Mouse (Mus musculus) naive thymus-derived CD4-positive, alpha-beta T cell, adult 2 months (primary cell): ENCODE measurements at regions not wholly inside any gene's neighbourhood (a gene's known extent, or its start where the extent isn't known, plus 50 kb on each side); places are given as distances from the start of the nearest gene placed in this dataset.
A peak's percentile ranks its signal among the peaks of the same experiment; 100 is the strongest.

Source experiments
- DNase-seq: peaks from one replicate; pipeline ENCODE4 v3.0.0-alpha.2; 2011; ENCODE audit warnings: low read depth

DNA sequence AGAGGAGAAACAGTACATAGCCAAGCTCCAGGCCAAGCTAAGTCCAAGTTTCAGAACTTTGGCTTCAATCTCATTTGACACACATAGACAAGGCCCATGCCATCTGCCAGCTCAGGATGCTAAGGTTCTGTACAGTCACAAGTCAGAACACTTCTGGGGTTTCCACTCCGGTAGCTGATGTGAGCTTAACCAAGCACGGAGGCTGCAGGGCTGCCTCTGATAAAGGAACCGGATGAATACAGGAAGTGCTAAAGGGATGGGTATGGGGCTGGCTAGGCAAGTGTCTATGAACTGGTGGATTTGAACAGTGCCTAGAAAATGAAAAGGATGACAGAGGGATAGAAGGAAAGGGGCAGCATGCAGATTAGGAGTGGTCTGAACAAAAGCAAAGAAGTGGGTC, 75.4 kb upstream of the Vldlr start:
- DNase-seq, result peak; percentile 4

DNA sequence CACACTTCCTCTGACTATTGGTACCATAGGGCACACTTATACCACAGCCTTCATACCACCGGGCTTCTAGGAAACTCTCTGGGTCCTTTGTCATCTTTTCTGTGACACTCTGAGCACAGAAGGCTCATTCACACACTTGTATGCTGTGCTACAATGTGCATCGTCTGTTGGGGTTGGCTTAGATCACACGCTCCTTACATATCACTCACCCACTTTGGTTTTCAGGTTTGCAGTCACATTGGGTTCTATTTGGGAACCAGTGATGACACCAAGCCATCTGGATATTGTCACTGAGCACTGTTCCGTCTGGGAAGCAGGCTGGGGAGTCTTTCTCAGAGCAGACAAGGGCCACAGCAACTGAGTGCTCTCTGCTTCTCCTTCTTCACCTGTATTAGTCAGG, 74.1 kb upstream of the Vldlr start:
- no peak for DNase-seq

DNA sequence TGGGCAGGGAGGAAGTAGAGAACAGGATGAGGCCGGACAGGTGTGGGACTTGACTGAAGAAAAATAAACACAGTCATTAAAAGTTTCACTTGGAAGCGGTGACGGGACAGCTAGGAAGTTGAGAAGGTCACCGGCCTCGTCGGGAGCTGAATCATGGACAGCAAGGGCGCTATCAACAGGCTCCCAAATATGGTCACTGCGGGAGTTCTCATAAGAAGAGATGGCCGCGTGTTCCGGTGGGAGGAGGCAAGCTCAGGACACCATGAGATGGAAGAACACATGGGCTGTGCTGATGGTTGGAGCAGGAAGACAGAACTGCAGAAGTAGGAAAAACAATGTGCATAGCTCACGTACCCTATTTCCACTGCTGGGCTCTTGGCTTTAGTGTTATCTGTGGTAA, 68.9 kb upstream of the Vldlr start:
- no peak for DNase-seq

DNA sequence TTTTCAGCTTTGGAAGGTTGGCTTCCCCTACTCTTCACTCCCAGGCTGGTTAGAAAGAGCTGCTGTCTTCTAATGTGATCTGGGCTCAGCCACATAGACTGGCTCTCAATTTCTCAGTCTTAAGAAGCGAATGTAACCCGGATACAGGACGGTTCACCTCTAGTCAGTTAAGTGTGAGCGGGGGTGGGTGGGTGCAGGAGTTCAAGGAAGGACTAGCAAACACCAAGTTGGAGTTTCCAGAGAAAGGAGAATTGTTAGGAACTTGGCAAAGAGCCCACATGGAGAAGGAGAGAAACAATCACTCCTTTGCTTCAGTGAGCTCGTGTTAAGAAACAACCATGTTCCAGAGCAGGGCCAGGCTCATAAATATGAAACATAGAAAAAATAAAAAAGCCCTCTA, 68.0 kb upstream of the Vldlr start:
- DNase-seq, result no peak

DNA sequence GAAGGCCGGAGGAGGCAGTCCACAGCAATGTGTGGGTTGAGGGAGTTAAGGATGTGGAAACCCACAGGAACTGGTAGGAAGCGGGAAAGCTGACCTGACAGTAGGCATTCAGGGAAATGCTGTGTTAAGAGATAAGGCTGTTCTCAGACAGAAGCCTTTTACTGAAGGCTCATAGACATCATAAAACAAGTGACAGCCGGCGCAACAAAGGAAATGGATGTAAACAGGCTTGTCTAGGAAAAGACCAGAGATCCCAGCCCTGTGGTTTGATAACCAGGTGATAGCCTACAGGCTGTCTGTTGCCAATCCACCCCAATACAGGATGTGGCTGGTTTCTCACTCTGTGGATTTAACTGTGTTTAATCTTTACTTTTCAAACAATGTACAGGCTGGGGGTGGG, 66.7 kb upstream of the Vldlr start:
- peak; percentile 3 for DNase-seq

DNA sequence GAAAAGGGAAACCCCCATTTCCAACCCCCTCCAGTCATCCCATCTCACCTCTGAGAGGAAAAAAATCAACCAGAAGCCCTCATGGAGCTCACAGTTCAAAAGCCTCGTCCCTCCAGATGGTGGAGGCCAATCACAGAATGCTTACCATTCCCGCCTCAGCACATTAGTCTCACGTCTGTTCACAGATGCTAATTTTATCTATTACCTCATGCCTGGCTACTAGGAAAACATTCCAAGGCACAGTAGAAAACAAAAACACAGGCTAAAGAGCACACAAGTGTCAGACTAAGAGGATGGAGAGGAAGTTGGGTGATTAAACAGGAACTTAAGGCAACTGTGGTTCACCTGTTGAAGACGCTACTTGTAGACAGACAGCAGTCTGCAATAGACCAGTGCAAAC, 54.4 kb upstream of the Vldlr start:
- no peak for DNase-seq
